Mouse (Mus musculus) E14TG2a.4 (cell line): ENCODE data around the gene Cd164l2.

Experiments
- CTCF ChIP-seq: conservative IDR thresholded peaks from 2 replicates; pipeline ENCODE4 v1.5.1; 2014; ENCODE audit warnings: low read length
- NANOG ChIP-seq: IDR thresholded peaks from 2 replicates; pipeline ENCODE4 v1.6.1; 2014; ENCODE audit warnings: borderline replicate concordance, low read length, mixed read lengths
- POU5F1 ChIP-seq: IDR thresholded peaks from 2 replicates; pipeline ENCODE4 v1.6.1; 2014; ENCODE audit warnings: low read length, borderline replicate concordance

- TF ChIP-seq CTCF (no peak), NANOG (no peak), POU5F1 (no peak)
Observed at GRCm38 (mm10) chr4:133242710-133243109, 30.8 kb downstream of the Cd164l2 start.
